Mouse (Mus musculus) limb, embryonic 11.5 days (tissue): Measurements from ENCODE around the gene Ado. TPM values are rescaled to one million over a fixed set of nuclear protein-coding genes. Genes with fewer than 3 reads are reported as not detected.

Source experiments
- ATAC-seq: fragments of 200-750 bp; cut with Nextera tagmentation; 2 replicates; pipeline ENCODE4 v1.8.0; 2017; ENCODE audit warnings: low read depth; ENCODE audit not compliant: insufficient number of reproducible peaks, low FRiP score, low TSS enrichment
- DNase-seq: peaks from one replicate; pipeline ENCODE4 v3.0.0-alpha.2; 2015; ENCODE audit warnings: low spot score
- H3K27ac ChIP-seq: fragments of 300-500 bp; sonication (generic); replicated peaks from 2 replicates; pipeline ENCODE4 v1.5.1; 2014; ENCODE audit warnings: low read depth, mild to moderate bottlenecking, low read length
- H3K27me3 ChIP-seq: fragments of 300-500 bp; sonication (generic); 2 replicates; pipeline ENCODE4 v1.6.1; 2014; ENCODE audit warnings: mild to moderate bottlenecking, low read length, mixed read lengths; ENCODE audit not compliant: control insufficient read depth, insufficient read depth
- H3K36me3 ChIP-seq: fragments of 300-500 bp; sonication (generic); 2 replicates; pipeline ENCODE4 v1.6.1; 2014; ENCODE audit warnings: mild to moderate bottlenecking, low read length, moderate library complexity, mixed read lengths; ENCODE audit not compliant: control insufficient read depth, insufficient read depth
- H3K4me1 ChIP-seq: fragments of 300-500 bp; sonication (generic); 2 replicates; pipeline ENCODE4 v1.6.1; 2014; ENCODE audit warnings: low read length, mixed read lengths; ENCODE audit not compliant: control insufficient read depth, insufficient read depth
- H3K4me2 ChIP-seq: fragments of 300-500 bp; sonication (generic); 2 replicates; pipeline ENCODE4 v1.6.1; 2014; ENCODE audit warnings: low read depth, mild to moderate bottlenecking, moderate library complexity; ENCODE audit not compliant: severe bottlenecking
- H3K4me3 ChIP-seq: fragments of 300-500 bp; sonication (generic); 2 replicates; pipeline ENCODE4 v1.5.1; 2014; ENCODE audit warnings: low read depth, low read length
- H3K9ac ChIP-seq: fragments of 300-500 bp; sonication (generic); 2 replicates; pipeline ENCODE4 v1.6.1; 2014; ENCODE audit warnings: mild to moderate bottlenecking, low read length
- H3K9me3 ChIP-seq: fragments of 300-500 bp; sonication (generic); 2 replicates; pipeline ENCODE4 v1.6.1; 2016; ENCODE audit warnings: low read length; ENCODE audit not compliant: control insufficient read depth
- WGBS: fragments of 180-500 bp; shearing (Covaris S2); extraction: QIAGEN DNeasy Blood & Tissue Kit; methylation state at CpG from one replicate; pipeline ENCODE4 v1.1.7; 2014; 5-methylcytosine and 5-hydroxymethylcytosine counted together
- polyA plus RNA-seq: library from polyadenylated mRNA; unstranded; fragments of >200 nt; fragmentation: Nextera tagmentation; extraction: Ambion mirVana; gene quantifications from 2 replicates; pipeline ENCODE4 v1.2.1, GENCODE M21; 2014

The Ado gene
- polyA plus RNA-seq, 1 experiment from 2014 or later = 82.6 TPM

DNA sequence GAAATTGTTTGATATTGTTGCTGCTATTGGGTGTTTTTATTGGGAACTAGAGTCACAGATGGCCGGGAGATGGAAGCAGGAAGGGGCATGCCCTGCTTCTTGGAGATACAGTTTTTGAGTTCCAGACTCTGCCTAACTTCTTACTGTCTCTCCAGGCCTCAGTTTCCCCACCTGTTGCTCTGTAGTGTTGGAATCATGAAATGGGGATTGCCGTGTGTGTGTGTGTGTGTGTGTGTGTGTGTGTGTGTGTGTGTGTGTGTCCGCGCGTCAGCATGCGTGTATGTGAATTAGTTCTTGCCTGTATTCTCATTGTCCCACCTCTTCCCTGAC is 9.4 kb downstream of the Ado start:
- Histone ChIP-seq H3K4me3 (no peak overlapping the region), H3K4me2 (no peak overlapping the region), H3K9me3 (no peaks in the 10 kb centered on the region), H3K36me3 (no peaks in the 10 kb centered on the region), H3K4me1 (peaks cover 15% of the 10 kb centered on the region), H3K27ac (no peak overlapping the region), H3K27me3 (peaks cover 51% of the 10 kb centered on the region), H3K9ac (no peak overlapping the region)
- 42% methylated on average over 6 of the region's 6 CpGs for WGBS
- no peak for ATAC-seq
- no peak for DNase-seq

DNA sequence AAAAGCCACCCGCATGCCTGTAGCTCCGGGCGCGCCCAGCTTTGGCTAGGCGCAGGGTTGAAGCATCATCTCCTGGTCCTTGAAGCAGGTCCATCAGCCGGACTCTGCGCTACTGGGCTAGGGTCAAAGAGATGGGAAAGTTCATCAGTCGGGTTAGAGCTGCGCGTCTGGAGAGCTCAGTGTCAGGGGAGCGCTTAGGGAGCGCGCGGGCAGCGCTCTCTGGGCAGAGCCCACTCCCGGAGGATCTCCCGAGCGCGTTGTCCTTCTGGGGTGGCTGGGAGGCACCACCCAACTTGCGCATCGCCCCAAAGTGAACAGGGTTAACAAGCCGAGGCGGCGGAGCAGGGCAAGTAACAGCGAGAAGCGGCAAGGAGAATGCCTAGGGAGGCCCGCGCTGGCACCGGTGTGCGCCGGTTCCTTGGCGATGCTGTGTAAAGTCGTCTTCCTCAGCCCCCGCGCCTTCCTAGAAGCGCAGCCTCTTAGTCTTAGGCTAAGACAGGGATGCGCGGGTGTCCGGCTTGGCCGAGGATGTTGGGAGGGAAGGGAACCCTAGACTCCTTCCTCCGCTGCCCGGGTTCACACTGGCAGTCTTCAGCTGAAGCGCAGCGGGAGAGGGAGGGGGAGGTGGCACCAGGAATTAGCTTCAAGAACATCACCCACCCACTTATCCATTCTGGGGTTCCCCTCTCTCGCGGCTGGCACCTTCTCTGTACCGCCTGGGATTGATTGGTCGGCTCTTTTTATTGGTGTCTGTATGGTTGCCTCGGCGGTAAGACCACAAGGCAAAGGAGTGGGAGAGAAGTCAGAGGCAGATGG is 10.0 kb downstream of the Ado start:
- Histone ChIP-seq H3K4me2 (peak overlapping the region; percentile 89; the same call in 1 of the 2 replicates), H3K4me1 (peaks cover 15% of the 10 kb centered on the region), H3K9me3 (no peaks in the 10 kb centered on the region), H3K4me3 (0 out of 2 replicates have a peak overlapping the region, but pooled peaks have one; percentile 8), H3K36me3 (no peaks in the 10 kb centered on the region), H3K9ac (no peak overlapping the region), H3K27ac (no peak overlapping the region), H3K27me3 (peaks cover 55% of the 10 kb centered on the region)
- no peak for ATAC-seq
- peak; percentile 46 for DNase-seq
- under 1% methylated on average over 50 of the region's 50 CpGs for WGBS

DNA sequence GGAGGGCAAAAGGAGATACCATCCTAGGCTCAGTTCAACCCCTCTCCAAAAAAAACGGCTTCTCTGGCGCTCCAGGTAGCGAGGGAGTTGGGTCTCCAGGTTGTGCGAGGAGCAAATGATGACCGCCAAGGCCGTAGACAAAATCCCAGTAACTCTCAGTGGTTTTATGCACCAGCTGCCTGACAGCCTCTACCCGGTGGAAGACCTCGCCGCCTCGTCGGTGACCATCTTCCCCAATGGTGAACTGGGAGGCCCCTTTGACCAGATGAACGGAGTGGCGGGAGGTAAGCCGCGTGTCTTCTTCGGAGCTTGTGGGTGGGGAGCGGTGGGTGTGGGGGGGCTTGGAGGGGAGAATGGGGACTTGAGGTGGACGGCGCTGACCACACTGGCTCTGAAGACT is 10.6 kb downstream of the Ado start:
- H3K9me3 ChIP-seq = no peaks in the 10 kb centered on the region
- DNase-seq (peak; percentile 36), ATAC-seq (no peak)
- peaks cover 62% of the 10 kb centered on the region for H3K27me3 ChIP-seq
- H3K4me2 ChIP-seq = peak overlapping the region; percentile 89
- no peak overlapping the region for H3K27ac ChIP-seq
- no peak overlapping the region for H3K9ac ChIP-seq
- H3K4me3 ChIP-seq = peak overlapping the region; percentile 39
- H3K36me3 ChIP-seq = no peaks in the 10 kb centered on the region
- H3K4me1 ChIP-seq = peaks cover 15% of the 10 kb centered on the region
- WGBS = 1% methylated on average over 19 of the region's 19 CpGs

DNA sequence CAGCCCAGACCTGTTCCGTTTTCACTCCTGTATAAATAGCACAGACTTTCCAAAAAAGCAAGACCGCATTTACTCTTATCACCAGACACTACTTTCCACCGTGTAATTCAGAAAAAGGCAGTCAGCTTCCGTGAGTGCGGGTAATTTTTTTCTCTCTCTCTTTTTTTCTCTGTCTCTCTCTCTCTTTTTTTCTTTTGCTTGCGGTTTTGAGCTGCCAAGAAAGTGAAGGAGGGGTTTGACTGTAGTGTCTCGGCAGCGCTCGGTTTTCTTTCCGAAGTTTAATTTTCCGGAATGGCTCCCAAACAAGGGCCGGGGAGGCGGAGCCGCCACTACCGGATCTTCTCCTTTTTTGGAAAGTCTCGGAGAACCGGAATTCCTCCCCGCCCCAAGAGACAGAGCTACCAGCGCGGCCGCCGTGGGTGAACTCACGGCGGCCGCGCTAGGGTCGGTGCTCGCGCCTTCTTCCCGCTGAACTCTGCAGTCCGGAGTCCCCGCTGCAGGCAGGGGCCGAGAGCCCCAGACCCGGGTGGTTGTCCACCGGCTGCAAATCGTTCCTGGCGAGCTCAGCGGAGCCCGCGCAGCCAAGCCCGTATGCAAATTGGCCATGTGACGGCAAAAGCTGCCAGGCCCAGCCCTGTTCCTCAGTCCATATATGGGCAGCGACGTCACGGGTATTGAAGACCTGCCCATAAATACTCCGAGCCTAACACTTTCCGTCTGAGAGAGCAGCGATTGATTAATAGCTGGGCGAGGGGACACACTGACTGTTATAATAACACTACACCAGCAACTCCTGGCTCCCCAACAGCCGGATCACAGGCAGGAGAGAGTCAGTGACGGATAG is 11.4 kb downstream of the Ado start:
- Histone ChIP-seq H3K4me1 (peaks cover 15% of the 10 kb centered on the region), H3K36me3 (no peaks in the 10 kb centered on the region), H3K9ac (no peak overlapping the region), H3K27ac (no peak overlapping the region), H3K4me2 (peak overlapping the region; percentile 89), H3K27me3 (peaks cover 62% of the 10 kb centered on the region), H3K4me3 (peak overlapping the region; percentile 39), H3K9me3 (no peaks in the 10 kb centered on the region)
- peak; percentile 87 for DNase-seq
- ATAC-seq = peak; percentile 80
- under 1% methylated on average over 51 of the region's 51 CpGs for WGBS

DNA sequence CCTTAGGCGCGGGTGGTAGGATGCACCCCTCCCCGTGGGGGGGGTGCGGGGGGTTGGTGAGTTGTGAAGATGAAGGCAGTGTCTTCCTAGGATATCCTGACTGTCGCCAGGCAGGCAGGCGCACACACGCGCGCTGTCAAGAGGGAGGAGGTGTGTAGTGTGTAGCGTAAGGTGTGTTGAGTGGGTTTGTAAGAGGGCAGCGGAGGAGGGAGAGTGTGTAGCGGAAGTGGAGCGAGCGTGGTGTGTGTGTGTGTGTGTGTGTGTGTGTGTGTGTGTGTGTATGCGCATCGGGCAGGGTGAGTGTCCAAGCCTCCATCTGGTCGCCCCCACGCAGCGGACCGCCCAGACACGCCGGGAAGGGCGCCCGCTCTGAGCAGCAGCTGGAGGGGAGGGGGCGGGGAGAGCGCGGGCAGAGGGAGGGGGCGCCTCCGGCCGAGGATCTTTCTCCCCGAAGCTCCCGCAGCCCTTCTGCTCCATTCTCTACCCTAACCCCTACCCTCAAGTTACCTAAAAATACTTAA is 12.1 kb downstream of the Ado start:
- H3K27ac ChIP-seq = no peak overlapping the region
- under 1% methylated on average over 18 of the region's 32 CpGs for WGBS
- H3K36me3 ChIP-seq = no peaks in the 10 kb centered on the region
- peak overlapping the region; percentile 39 for H3K4me3 ChIP-seq
- DNase-seq = peak; percentile 43
- H3K4me2 ChIP-seq = peak overlapping the region; percentile 89
- peaks cover 15% of the 10 kb centered on the region for H3K4me1 ChIP-seq
- no peak overlapping the region for H3K9ac ChIP-seq
- peak; percentile 49; the same call in 1 of the 2 replicates for ATAC-seq
- no peaks in the 10 kb centered on the region for H3K9me3 ChIP-seq
- peaks cover 62% of the 10 kb centered on the region for H3K27me3 ChIP-seq

DNA sequence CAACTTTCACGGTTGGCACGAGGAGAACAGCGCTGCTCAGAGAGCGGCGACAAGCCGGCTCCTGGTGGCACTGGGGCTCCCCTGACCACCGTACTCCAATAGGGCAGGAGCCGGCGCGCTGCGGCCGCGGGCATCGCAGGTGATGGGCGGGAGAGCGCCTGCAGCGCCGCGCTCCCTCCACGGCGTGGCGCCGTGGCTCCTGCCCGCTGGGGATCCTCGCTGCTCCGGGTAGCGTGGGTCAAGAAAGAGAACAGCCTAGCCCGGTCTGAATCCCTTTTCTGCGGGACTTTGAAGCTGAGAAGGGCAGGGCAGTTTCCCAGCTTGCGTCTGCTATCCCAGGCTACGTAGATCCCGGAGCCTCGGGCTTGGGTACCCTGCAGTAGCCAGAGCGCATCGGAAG is 12.8 kb downstream of the Ado start:
- Histone ChIP-seq H3K4me2 (peak overlapping the region; percentile 89), H3K36me3 (no peaks in the 10 kb centered on the region), H3K4me3 (peak overlapping the region; percentile 39), H3K9ac (no peak overlapping the region), H3K4me1 (peaks cover 15% of the 10 kb centered on the region), H3K9me3 (no peaks in the 10 kb centered on the region), H3K27ac (no peak overlapping the region), H3K27me3 (peaks cover 60% of the 10 kb centered on the region)
- DNase-seq (peak; percentile 78), ATAC-seq (peak; percentile 35; the same call in 1 of the 2 replicates)
- WGBS = 0% methylated on average over 35 of the region's 35 CpGs

DNA sequence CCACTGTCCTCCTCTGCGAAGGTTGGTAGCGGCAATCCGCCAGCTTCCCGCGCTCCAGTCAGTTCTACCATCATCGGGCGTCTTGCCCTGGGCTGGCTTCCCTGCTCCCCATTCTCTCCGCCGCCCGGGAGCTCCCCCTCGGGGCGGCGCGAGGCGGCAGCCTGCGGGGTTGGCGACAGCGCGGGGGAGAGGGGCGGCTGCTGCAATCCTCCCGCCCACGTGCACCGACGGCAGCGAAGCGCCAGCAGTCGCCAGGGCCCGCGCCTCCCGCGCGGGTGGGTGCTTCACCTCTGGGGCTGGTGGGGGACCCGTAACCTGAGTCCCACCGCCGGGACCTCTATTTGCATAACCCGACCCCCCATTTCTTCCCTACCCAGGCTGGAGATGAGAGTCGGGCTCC is 13.5 kb downstream of the Ado start, which contains the start of gene Egr2:
Gene Egr2 (plus strand): TSS at position 220 of the 400 bp plus-strand sequence.
- Histone ChIP-seq H3K4me2 (peak within 1 kb of the TSS; percentile 89), H3K36me3 (no peaks in the 10 kb centered on the region), H3K27ac (no peak within 1 kb of the TSS), H3K4me1 (peaks cover 15% of the 10 kb centered on the region), H3K4me3 (peak within 1 kb of the TSS; percentile 39), H3K9ac (no peak within 1 kb of the TSS), H3K9me3 (no peaks in the 10 kb centered on the region), H3K27me3 (peaks cover 53% of the 10 kb centered on the region)
- WGBS = 0% methylated on average over 29 of the region's 37 CpGs
- peak; percentile 54 for DNase-seq
- ATAC-seq = no peak

DNA sequence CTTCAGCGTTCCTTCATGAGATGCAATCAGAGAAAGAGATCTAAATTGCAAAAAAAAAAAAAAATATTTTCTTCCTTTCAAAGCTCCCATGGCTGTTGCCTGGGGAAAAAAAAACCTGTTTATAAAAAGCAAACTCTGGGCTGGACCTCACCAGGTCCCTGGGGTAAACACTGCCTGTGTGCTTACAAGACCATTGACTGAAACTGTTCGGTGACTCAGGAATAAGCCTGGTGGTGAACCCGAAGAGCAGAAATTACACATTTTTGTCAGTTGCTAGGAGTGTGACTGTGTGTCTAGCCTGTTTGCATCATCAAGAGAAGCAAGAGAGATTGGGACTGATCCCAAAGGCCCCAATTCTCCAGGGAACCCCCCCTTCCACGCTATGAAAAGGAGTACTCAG is 19.0 kb downstream of the Ado start:
- ATAC-seq (no peak), DNase-seq (no peak)
- H3K27ac ChIP-seq = no peak overlapping the region
- H3K9me3 ChIP-seq = no peaks in the 10 kb centered on the region
- H3K4me2 ChIP-seq = no peak overlapping the region
- no peaks in the 10 kb centered on the region for H3K36me3 ChIP-seq
- WGBS = 86% methylated on average over 4 of the region's 4 CpGs
- no peaks in the 10 kb centered on the region for H3K4me1 ChIP-seq
- peaks cover 14% of the 10 kb centered on the region for H3K27me3 ChIP-seq
- H3K9ac ChIP-seq = no peak overlapping the region
- no peak overlapping the region for H3K4me3 ChIP-seq
